Mouse (Mus musculus) heart, embryonic 16.5 days (tissue): ENCODE measurements around the gene Gcdh. TPM values are rescaled to one million over a fixed set of nuclear protein-coding genes. Genes with fewer than 3 reads are reported as not detected.
A peak's percentile ranks its signal among the peaks of the same experiment; 100 is the strongest.

ENCODE experiments used
- ATAC-seq: fragments of 200-750 bp; cut with Nextera tagmentation; replicated peaks from 2 replicates; pipeline ENCODE4 v1.8.0; 2017; ENCODE audit warnings: moderate number of reproducible peaks; ENCODE audit not compliant: insufficient read depth, low FRiP score; ENCODE audit errors: extremely low read depth
- H3K27ac ChIP-seq: fragments of 300-500 bp; sonication (generic); 2 replicates; pipeline ENCODE4 v1.5.1; 2014; ENCODE audit warnings: mild to moderate bottlenecking, low read length, control low read depth, moderate library complexity
- H3K27me3 ChIP-seq: fragments of 300-500 bp; sonication (generic); 2 replicates; pipeline ENCODE4 v1.6.1; 2014; ENCODE audit warnings: low read length, mixed read lengths; ENCODE audit not compliant: control insufficient read depth, insufficient read depth
- H3K36me3 ChIP-seq: fragments of 300-500 bp; sonication (generic); 2 replicates; pipeline ENCODE4 v1.6.1; 2014; ENCODE audit not compliant: control insufficient read depth, insufficient read depth
- H3K4me1 ChIP-seq: fragments of 300-500 bp; sonication (generic); 2 replicates; pipeline ENCODE4 v1.6.1; 2014; ENCODE audit warnings: low read length, mixed read lengths; ENCODE audit not compliant: control insufficient read depth, insufficient read depth
- H3K4me2 ChIP-seq: fragments of 300-500 bp; sonication (generic); 2 replicates; pipeline ENCODE4 v1.6.1; 2014; ENCODE audit warnings: low read depth, mild to moderate bottlenecking, control low read depth, low read length
- H3K4me3 ChIP-seq: fragments of 300-500 bp; sonication (generic); 2 replicates; pipeline ENCODE4 v1.5.1; 2014; ENCODE audit warnings: mild to moderate bottlenecking, control low read depth, low read length
- H3K9ac ChIP-seq: fragments of 300-500 bp; sonication (generic); 2 replicates; pipeline ENCODE4 v1.6.1; 2014; ENCODE audit warnings: low read length, control low read depth
- H3K9me3 ChIP-seq: fragments of 300-500 bp; sonication (generic); replicated peaks from 2 replicates; pipeline ENCODE4 v1.6.1; 2016; ENCODE audit warnings: low read length; ENCODE audit not compliant: control insufficient read depth
- WGBS: fragments of 180-500 bp; shearing (Covaris S2); extraction: QIAGEN DNeasy Blood & Tissue Kit; methylation state at CpG from one replicate; pipeline ENCODE4 v1.1.7; 2014; 5-methylcytosine and 5-hydroxymethylcytosine counted together
- polyA plus RNA-seq: library from polyadenylated mRNA; unstranded; fragments of >200 nt; fragmentation: Nextera tagmentation; extraction: Ambion mirVana; gene quantifications from 2 replicates; pipeline ENCODE4 v1.2.1, GENCODE M21; 2015

The Gcdh gene
- polyA plus RNA-seq, 1 experiment from 2014 or later: 43.1 TPM

- peak overlapping the region; percentile 73 for H3K4me3 ChIP-seq
- H3K27ac ChIP-seq: peak overlapping the region; percentile 78
- WGBS: 9% methylated on average over 12 of the region's 12 CpGs
Observed at GRCm38 (mm10) chr8:84845355-84846093, 48.2 kb downstream of the Gcdh start.

DNA sequence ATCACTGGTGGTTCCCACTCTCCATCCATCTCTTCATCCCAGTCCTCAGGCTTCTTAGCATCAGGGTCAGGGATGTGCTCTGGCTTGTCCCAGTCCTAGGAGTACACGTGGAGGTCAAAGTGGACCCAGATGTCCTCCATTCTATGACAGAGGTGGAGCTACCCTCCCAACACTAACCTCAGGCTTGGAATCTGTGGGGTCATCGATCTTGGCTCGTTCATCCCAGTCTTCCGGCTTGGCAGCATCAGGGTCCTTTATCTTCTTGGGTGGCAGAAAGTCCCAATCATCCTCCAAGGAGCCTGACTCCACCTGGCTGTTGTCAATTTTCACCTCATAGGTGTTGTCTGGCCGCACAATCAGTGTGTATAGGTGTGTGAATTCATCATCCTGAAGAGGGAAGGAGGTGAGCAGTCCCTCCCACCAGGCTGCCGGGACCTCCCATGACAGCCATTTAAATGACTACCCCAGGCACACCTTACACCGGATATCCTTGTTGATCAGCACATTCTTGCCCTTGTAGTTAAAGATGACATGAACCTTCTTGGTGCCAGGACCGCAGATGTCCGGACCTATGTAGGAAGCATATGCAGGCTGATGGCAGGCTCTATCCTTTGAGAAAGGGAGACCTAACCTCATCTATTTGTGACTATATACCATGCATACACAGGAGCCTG is 49.2 kb downstream of the Gcdh start:
- WGBS: 74% methylated on average over 9 of the region's 9 CpGs
- Histone ChIP-seq H3K4me2 (peak overlapping the region; percentile 91), H3K36me3 (peaks cover 41% of the 10 kb centered on the region), H3K4me1 (peaks cover 23% of the 10 kb centered on the region), H3K27me3 (no peaks in the 10 kb centered on the region), H3K9ac (peak overlapping the region; percentile 96), H3K27ac (no peak overlapping the region), H3K9me3 (no peaks in the 10 kb centered on the region), H3K4me3 (peak overlapping the region; percentile 73)
- ATAC-seq: no peak

More at GRCm38 (mm10) chr8:84845355-84846093, 48.2 kb downstream of the Gcdh start:
- no peak for ATAC-seq
- no peaks in the 10 kb centered on the region for H3K27me3 ChIP-seq
- peak overlapping the region; percentile 91 for H3K4me2 ChIP-seq
- no peaks in the 10 kb centered on the region for H3K9me3 ChIP-seq
- peaks cover 41% of the 10 kb centered on the region for H3K36me3 ChIP-seq
- peaks cover 19% of the 10 kb centered on the region for H3K4me1 ChIP-seq
- peak overlapping the region; percentile 96 for H3K9ac ChIP-seq

DNA sequence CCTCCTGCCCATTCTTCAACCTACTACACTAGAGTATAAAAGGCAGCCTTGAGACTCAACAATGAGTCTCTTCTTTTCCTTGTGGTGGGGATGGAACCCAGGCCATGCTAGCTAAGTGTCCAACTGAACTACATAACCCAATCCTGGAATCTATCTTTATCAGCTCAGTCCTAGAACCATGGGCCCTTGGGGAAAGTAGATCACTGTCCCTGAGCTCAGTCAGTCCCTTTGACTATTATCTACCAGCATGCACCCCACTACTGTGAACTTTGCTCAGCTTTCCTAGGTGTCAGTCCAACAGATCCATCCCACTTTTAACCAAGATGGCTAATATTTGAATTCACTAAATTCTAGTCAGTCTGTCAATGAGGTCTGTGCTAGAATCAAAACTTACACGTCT is 52.2 kb downstream of the Gcdh start:
- H3K4me3 ChIP-seq: no peak overlapping the region
- H3K27ac ChIP-seq: no peak overlapping the region
- ATAC-seq: no peak
- peaks cover 19% of the 10 kb centered on the region for H3K4me1 ChIP-seq
- peaks cover 59% of the 10 kb centered on the region for H3K36me3 ChIP-seq
- no peak overlapping the region for H3K4me2 ChIP-seq
- 75% methylated on average over 1 of the region's 1 CpGs for WGBS
- no peak overlapping the region for H3K9ac ChIP-seq
- H3K27me3 ChIP-seq: no peaks in the 10 kb centered on the region
- no peaks in the 10 kb centered on the region for H3K9me3 ChIP-seq

DNA sequence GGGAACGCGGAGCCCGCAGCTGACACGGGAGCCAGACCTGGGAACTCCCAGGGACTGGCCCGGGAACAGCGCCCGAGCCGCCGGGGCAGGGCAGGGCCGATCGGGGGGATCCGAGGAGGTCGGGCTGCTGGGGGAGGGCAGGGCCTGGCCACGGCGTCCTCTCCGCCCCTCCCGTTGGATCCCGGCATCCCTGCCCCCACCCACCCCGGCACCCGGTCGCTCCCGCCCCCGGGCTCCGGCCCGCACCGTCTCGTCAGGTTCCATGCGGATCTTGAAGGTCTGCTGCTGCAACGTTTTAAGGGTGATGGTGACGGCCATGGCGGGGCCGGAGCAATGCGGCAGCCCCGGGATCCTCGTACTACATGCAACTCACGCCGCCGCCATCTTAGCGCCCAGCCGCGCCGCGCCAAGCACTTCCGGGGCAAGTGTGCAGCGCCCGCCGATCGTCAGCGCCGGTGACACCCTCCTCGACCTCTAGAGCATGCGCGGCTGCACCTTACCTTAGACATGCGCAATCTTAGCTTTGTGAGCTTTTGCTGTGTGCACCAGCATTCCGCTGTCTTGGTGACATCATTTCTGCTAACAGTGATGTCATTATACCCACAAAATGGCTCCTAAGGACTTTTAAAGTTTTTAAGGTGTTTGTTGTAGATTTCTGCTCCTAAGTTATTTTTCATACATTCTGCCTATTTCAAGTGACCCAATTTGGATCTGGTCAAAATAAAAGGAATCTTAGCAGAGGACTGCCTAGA is 53.3 kb downstream of the Gcdh start, which contains the start of gene Rad23a:
Gene Rad23a, minus strand, starts transcription at position 418 of the 752 bp plus-strand sequence.
- H3K36me3 ChIP-seq: peaks cover 66% of the 10 kb centered on the region
- H3K27ac ChIP-seq: peak within 1 kb of the TSS; percentile 93
- peak within 1 kb of the TSS; percentile 92 for H3K9ac ChIP-seq
- H3K9me3 ChIP-seq: no peaks in the 10 kb centered on the region
- WGBS: under 1% methylated on average over 51 of the region's 55 CpGs
- peaks cover 25% of the 10 kb centered on the region for H3K4me1 ChIP-seq
- peak within 1 kb of the TSS; percentile 90 for H3K4me3 ChIP-seq
- no peaks in the 10 kb centered on the region for H3K27me3 ChIP-seq
- peak within 1 kb of the TSS; percentile 82 for H3K4me2 ChIP-seq
- peak; percentile 92 for ATAC-seq

DNA sequence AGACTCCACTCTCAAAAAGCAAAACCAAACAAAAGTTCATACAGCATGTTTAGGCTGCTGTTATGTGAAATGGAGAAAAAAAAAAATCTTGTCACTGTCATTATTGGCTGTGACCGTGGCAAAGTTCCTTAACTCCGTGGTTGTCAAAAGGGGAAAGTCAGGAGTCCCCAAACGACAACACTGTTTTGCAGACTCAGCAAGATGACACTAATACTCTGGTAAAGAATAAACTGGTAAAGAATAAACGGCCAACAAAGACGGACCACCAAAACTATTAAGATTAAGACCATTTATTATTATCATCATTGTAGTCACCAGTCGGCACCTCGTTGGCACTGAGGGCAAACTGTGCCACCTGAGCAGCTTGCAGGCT is 53.9 kb downstream of the Gcdh start:
- ATAC-seq: no peak
- Histone ChIP-seq H3K27me3 (no peaks in the 10 kb centered on the region), H3K36me3 (peaks cover 66% of the 10 kb centered on the region), H3K27ac (peak overlapping the region; percentile 93), H3K9ac (peak overlapping the region; percentile 92), H3K4me3 (peak overlapping the region; percentile 90), H3K9me3 (no peaks in the 10 kb centered on the region), H3K4me1 (peaks cover 25% of the 10 kb centered on the region), H3K4me2 (peak overlapping the region; percentile 82)
- WGBS: under 1% methylated on average over 7 of the region's 7 CpGs

GRCm38 (mm10) chr8:84839411-84839810 is 54.3 kb downstream of the Gcdh start:
- no peaks in the 10 kb centered on the region for H3K9me3 ChIP-seq
- H3K4me3 ChIP-seq: peak overlapping the region; percentile 90
- no peaks in the 10 kb centered on the region for H3K27me3 ChIP-seq
- peak overlapping the region; percentile 82 for H3K4me2 ChIP-seq
- peaks cover 23% of the 10 kb centered on the region for H3K4me1 ChIP-seq
- 89% methylated on average over 2 of the region's 2 CpGs for WGBS
- ATAC-seq: no peak
- H3K27ac ChIP-seq: 0 out of 2 replicates have a peak overlapping the region, but pooled peaks have one; percentile 93
- H3K36me3 ChIP-seq: peaks cover 65% of the 10 kb centered on the region
- peak overlapping the region; percentile 92 for H3K9ac ChIP-seq

DNA sequence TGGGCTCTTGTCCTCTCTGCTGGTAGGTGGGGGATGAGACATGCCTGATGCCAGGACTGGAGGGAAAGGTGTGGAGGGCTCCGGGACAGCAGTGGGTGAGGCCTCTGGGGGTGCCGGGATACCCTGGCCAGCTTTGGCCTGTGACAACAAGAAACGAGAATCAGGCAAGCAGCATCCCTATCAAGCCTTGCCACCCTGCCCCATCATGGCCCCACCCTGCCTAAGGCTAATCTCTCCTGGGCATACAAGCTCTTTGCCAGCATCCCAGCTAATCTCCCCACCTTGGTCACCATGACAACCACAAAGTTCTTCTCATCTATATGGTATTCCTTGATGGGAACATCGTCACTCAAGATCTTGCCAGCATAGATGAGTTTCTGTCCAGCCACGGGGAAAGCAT is 55.2 kb downstream of the Gcdh start:
- H3K4me3 ChIP-seq: no peak overlapping the region
- H3K9me3 ChIP-seq: no peaks in the 10 kb centered on the region
- H3K27me3 ChIP-seq: no peaks in the 10 kb centered on the region
- peaks cover 21% of the 10 kb centered on the region for H3K4me1 ChIP-seq
- no peak overlapping the region for H3K9ac ChIP-seq
- H3K27ac ChIP-seq: no peak overlapping the region
- H3K36me3 ChIP-seq: peaks cover 61% of the 10 kb centered on the region
- no peak overlapping the region for H3K4me2 ChIP-seq
- 81% methylated on average over 5 of the region's 5 CpGs for WGBS
- ATAC-seq: no peak

DNA sequence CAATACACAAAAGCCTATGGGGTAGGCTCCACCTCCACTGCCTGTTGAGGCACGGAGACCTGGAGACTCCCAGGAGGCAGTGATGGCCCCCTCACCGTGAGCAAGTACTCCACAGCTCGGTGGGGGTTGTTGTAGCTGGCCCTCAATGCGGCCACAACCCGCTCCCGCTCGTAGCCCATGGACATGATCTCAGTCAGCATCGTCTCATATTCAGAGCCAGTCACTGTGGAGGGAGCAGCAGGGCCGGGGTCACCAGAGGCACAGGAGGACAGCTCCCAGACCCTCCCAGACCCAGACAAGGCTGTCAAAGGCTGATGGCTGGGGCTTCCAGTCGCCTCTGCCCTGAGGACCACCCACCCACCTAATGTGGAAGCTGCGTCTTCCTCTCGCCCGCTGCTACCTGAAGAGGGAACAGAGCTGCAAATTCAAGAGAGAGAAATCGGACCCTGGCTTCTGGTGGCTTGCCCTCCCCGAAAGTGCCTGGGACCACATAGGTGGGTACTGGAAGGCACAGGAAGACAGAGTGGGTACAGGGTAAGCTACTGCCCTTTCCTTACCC is 55.7 kb downstream of the Gcdh start:
- Histone ChIP-seq H3K4me2 (no peak overlapping the region), H3K4me3 (no peak overlapping the region), H3K27me3 (no peaks in the 10 kb centered on the region), H3K9ac (no peak overlapping the region), H3K4me1 (peaks cover 23% of the 10 kb centered on the region), H3K27ac (no peak overlapping the region), H3K36me3 (peaks cover 56% of the 10 kb centered on the region), H3K9me3 (no peaks in the 10 kb centered on the region)
- WGBS: 82% methylated on average over 15 of the region's 15 CpGs
- no peak for ATAC-seq
